Mouse (Mus musculus) E14TG2a.4 (cell line): ENCODE data around the gene Mtg2.

Experiments
- CTCF ChIP-seq: conservative IDR thresholded peaks from 2 replicates; pipeline ENCODE4 v1.5.1; 2014; ENCODE audit warnings: low read length
- POU5F1 ChIP-seq: IDR thresholded peaks from 2 replicates; pipeline ENCODE4 v1.6.1; 2014; ENCODE audit warnings: low read length, borderline replicate concordance

GRCm38 (mm10) chr2:180119439-180120291, 49.3 kb downstream of the Mtg2 start:
- no peak for TF ChIP-seq CTCF
- TF ChIP-seq POU5F1, result no peak
